Mouse (Mus musculus) E14TG2a.4 (cell line): ENCODE results near the gene Ly6g6f.

Experiments
- CTCF ChIP-seq: conservative IDR thresholded peaks from 2 replicates; pipeline ENCODE4 v1.5.1; 2014; ENCODE audit warnings: low read length
- NANOG ChIP-seq: IDR thresholded peaks from 2 replicates; pipeline ENCODE4 v1.6.1; 2014; ENCODE audit warnings: borderline replicate concordance, low read length, mixed read lengths
- POU5F1 ChIP-seq: IDR thresholded peaks from 2 replicates; pipeline ENCODE4 v1.6.1; 2014; ENCODE audit warnings: low read length, borderline replicate concordance

DNA sequence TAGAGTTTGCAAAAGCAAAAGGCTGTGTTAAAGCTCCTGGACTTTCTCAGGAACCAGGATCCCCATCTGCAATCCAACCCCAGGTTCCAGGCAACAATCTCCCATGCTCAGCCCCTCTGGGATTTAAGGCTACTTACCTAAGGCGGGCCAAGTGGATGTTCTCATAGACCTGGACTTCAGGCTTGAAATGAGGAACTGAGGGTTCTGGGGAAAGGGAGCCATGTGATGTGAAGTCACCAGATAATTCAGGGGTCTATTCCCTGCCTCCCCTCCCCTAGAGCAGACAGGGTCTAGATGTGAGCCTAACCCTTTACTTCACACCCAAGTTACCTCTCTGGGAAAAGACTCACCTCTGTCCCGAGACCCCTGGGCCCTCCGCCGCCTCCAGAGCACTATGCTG lies 4.7 kb downstream of the Ly6g6f start:
- TF ChIP-seq CTCF: no peak
- TF ChIP-seq NANOG: no peak
- no peak for TF ChIP-seq POU5F1
